Mouse (Mus musculus) lung, postnatal 25 days (tissue): ENCODE measurements at regions not wholly inside any gene's neighbourhood (a gene's known extent, or its start where the extent isn't known, plus 50 kb on each side); places are given as distances from the start of the nearest gene placed in this dataset.

Experiments
- DNase-seq: peaks from one replicate; pipeline ENCODE4 v3.0.0; 2022; ENCODE audit warnings: low spot score

- DNase-seq, result no peak
Measured at GRCm38 (mm10) chr3:54993761-54994160, 61.5 kb downstream of the Ccna1 start.

- DNase-seq, result no peak
Measured at GRCm38 (mm10) chr3:54990073-54990472, 65.2 kb downstream of the Ccna1 start.

GRCm38 (mm10) chr3:54989358-54989757 lies 65.9 kb downstream of the Ccna1 start:
- DNase-seq, result peak; percentile 2

- DNase-seq, result no peak
Measured at GRCm38 (mm10) chr3:54981488-54981887, 65.8 kb upstream of the Sertm1 start.

- DNase-seq, result no peak
Measured at GRCm38 (mm10) chr3:54980312-54980711, 64.6 kb upstream of the Sertm1 start.

- DNase-seq, result no peak
Measured at GRCm38 (mm10) chr3:54965512-54965911, 49.8 kb upstream of the Sertm1 start.
